Mouse (Mus musculus) Patski (cell line): Measurements from ENCODE around the gene Tmpo. TPM values are rescaled to one million over a fixed set of nuclear protein-coding genes. Genes with fewer than 3 reads are reported as not detected.

Experiments used
- ATAC-seq: fragments of 100-300 bp; one replicate; pipeline ENCODE4 v1.8.0; 2021
- CTCF ChIA-PET: fragments of 350-600 bp; sonication (Branson Sonifier 250); formaldehyde crosslinking; loops from one replicate; lab custom pipeline; 2022; ENCODE audit warnings: inconsistent platforms; lab: Charles Lee
- POLR2A ChIA-PET: fragments of 350-600 bp; sonication (Branson Sonifier 250); formaldehyde crosslinking; loops from one replicate; lab custom pipeline; 2022; ENCODE audit warnings: antibody characterized with exemption, inconsistent platforms; lab: Charles Lee
- DNase-seq: peaks from one replicate; pipeline ENCODE4 v3.0.0-alpha.2; 2011; ENCODE audit warnings: low read depth, low spot score
- H3K27me3 ChIP-seq: fragments of 371-371 bp; one replicate; pipeline ENCODE4 v1.5.1; 2021
- CTCF ChIP-seq: fragments of 100-300 bp; IDR thresholded peaks from one replicate; pipeline ENCODE4 v1.5.1; 2021
- in situ Hi-C: fragments of 300-500 bp; cut with MboI; formaldehyde crosslinking; loops from 3 replicates; pipeline ENCODE4 v1.11.1; 2018; ENCODE audit warnings: low pct_unique_long_range_greater_than_20kb, mixed read lengths
- polyA plus RNA-seq: library from polyadenylated mRNA; unstranded; gene quantifications from one replicate; pipeline ENCODE4 v1.2.3, GENCODE M21; 2021

Tmpo gene
- 160 TPM for polyA plus RNA-seq

DNA sequence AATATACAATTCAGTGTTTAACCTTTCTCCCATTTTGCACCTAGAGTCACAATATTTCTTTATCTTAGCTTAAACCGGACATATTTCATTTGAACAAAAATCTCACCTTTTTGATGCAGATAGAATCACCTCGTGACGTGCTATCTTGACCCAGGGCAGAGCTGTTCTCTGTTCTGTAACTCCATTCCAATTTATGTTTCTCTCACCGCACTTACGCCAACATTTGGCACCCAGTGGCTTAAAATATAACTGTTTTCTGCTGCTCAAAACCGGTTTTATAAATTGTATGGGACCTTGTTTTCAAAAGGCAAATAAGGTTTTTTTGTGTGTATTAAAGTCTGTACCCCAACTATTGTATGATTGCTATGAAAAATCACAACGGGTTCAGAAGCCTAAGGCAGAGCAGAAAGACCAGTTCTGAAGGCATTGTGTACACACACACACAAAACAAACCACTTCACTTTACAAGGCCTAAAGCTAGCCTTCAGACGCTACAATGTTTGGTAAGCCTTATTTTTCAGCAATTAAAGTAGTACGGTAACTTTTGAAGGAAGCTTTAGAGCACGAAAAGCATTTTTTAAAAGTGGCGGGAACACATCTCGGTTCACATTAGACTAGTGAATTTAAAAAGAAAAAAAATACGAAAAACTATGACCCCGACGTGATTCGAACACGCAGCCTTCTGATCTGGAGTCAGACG, at the start of gene Tmpo:
TSS of gene Tmpo (minus strand) at position 555 of the 700 bp plus-strand sequence.
- H3K27me3 ChIP-seq = no peaks in the 10 kb centered on the region
- ATAC-seq (no peak), DNase-seq (no peak)
- ChIA-PET POLR2A (interaction anchor here (2.1 kb wide), 1 partner anchor 9 kb away, joined by 12 read pairs; no protein-coding TSS in a partner anchor), CTCF (interaction anchor here (1.2 to 10.2 kb wide), 3 partner anchors 11 to 19 kb away, joined by 4 to 80 read pairs (median 7); no protein-coding TSS in a partner anchor)
- in situ Hi-C loops = loop anchor here (25.0 kb wide), 1 partner anchor 2006 kb away; no protein-coding TSS in a partner anchor
- TF ChIP-seq CTCF = no peak

GRCm38 (mm10) chr10:91230400-91230799, 49.3 kb upstream of the Tmpo start:
- no peak for TF ChIP-seq CTCF
- in situ Hi-C loops = no loop called here
- ATAC-seq = peak; percentile 79
- no peaks in the 10 kb centered on the region for H3K27me3 ChIP-seq
- POLR2A ChIA-PET = no interaction called here
- DNase-seq = no peak
- CTCF ChIA-PET = interaction anchor here (1.1 kb wide), 1 partner anchor 10 kb away, joined by 3 read pairs; no protein-coding TSS in a partner anchor

DNA sequence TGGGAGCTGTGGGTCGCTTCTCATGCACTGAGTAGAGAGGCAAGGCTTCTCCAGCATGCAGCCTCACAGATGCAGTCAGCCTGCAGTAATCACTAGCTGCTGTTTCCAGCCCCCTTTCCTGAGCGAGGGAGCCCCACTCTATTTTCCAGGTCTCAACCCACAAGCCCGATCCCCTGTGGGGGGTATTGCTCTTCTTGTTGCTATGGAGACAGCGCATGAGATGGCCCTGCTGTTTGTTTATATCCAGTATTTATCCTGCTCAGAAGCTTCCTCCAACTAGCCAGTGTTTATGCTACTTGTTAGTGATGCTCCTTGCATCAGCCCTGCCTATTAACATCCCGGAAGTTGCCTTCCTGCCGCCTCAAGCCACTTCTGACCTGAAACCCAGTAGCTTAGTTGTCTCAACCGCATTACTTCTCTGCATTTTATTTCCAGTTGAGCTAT, 48.4 kb upstream of the Tmpo start:
- ChIA-PET CTCF (interaction anchor here (0.8 to 2.2 kb wide), 4 partner anchors 9 to 47 kb away, joined by 3 to 6 read pairs (median 4); no protein-coding TSS in a partner anchor), POLR2A (no interaction called here)
- ATAC-seq (peak; percentile 76), DNase-seq (no peak)
- in situ Hi-C loops = no loop called here
- H3K27me3 ChIP-seq = no peaks in the 10 kb centered on the region
- TF ChIP-seq CTCF = no peak

GRCm38 (mm10) chr10:91228924-91229517, 47.9 kb upstream of the Tmpo start:
- POLR2A ChIA-PET = no interaction called here
- DNase-seq = no peak

DNA sequence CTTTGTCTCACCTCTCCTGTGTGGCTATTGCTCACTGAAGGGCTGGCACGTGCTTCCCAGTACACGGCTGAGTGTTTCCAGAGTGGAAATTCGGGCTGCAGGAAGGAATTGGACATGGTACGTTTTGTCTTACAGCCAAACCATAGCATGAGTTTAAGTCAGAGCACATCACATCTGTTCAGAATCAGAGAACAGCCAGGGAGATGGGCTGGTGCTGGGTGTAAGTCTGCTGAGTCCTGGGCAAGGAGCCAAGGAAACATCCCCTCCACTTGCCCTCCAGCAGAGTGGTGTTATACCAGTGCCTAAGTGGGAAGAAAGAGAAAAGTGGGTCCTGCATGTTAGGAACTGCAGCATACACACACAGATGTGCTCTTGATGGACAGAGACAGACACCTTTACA, 45.9 kb upstream of the Tmpo start:
- POLR2A ChIA-PET = no interaction called here
- TF ChIP-seq CTCF = no peak
- DNase-seq = no peak
- CTCF ChIA-PET = interaction anchor here (0.7 to 1.2 kb wide), 2 partner anchors 9 to 85 kb away, joined by 3 read pairs; no protein-coding TSS in a partner anchor
- in situ Hi-C loops = no loop called here
- no peaks in the 10 kb centered on the region for H3K27me3 ChIP-seq
- ATAC-seq = no peak

More at GRCm38 (mm10) chr10:91228924-91229517, 47.9 kb upstream of the Tmpo start:
- no peak for TF ChIP-seq CTCF
- in situ Hi-C loops = no loop called here
- CTCF ChIA-PET = interaction anchor here (0.8 to 2.2 kb wide), 4 partner anchors 9 to 46 kb away, joined by 3 to 6 read pairs (median 4); no protein-coding TSS in a partner anchor
- ATAC-seq = peak; percentile 8
- no peaks in the 10 kb centered on the region for H3K27me3 ChIP-seq

GRCm38 (mm10) chr10:91222398-91223236, 41.5 kb upstream of the Tmpo start:
- DNase-seq (no peak), ATAC-seq (no peak)
- ChIA-PET POLR2A (no interaction called here), CTCF (no interaction called here)
- H3K27me3 ChIP-seq = no peaks in the 10 kb centered on the region
- in situ Hi-C loops = no loop called here
- no peak for TF ChIP-seq CTCF

DNA sequence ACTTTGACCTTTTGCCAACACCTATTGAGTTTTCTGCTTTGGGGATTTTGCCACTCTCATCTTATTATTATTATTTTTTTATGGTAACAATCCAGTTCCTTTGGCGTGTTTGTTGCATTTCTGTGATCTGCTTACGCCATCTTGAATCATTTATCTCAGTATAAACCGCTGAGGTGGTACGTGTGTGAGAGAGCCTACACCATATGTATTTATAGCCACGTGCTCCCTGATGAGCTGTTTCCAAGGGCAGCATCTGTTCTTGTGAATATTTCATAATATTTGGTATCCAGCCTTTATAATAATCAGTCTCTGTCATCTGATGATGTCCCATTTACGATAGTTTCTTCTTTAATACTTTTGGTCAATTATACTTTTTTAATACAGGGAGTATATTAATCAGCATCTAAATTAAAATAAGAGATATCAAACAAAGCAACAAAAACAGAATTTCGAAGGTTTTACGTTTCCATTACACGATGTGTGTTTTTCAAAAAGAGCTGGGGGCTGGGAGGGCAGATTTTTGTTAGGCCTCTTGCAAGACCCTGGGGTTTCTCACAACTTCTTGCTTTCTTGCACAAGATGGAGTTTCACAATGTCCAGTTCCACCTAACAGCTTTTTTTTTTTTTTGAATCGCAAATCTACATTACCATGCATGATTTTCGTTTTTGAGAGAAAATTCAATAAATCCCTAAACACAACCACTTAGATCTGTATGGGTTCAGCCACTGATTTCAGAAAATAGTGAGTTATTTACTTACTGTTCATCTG, 28.0 kb upstream of the Tmpo start:
- ATAC-seq (no peak), DNase-seq (no peak)
- POLR2A ChIA-PET = interaction anchor here (0.7 kb wide), 1 partner anchor 828 kb away, joined by 3 read pairs; no protein-coding TSS in a partner anchor
- CTCF ChIA-PET = no interaction called here
- no peaks in the 10 kb centered on the region for H3K27me3 ChIP-seq
- in situ Hi-C loops = no loop called here
- TF ChIP-seq CTCF = no peak

DNA sequence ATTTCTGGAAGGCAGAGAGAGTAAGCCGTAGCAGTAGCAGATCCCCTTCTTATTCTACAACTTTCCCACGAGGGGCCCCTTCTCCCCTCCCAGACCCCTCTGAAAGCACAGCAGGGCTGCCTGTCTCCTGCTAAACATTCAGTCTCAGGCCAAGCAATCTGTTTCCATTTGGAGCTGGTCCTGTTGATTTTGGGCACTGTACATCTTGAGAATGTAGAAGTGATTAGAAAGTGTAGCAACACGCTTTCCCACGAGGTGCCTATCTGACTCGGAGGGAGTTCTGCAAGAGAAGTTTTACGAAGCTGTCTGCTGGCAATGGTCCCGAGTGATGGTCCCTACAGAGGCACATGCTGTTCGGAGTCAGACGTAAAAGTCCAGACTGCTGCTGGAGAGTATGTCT, 27.3 kb upstream of the Tmpo start:
- in situ Hi-C loops = no loop called here
- ATAC-seq (no peak), DNase-seq (no peak)
- CTCF ChIA-PET = no interaction called here
- POLR2A ChIA-PET = interaction anchor here (0.7 kb wide), 1 partner anchor 829 kb away, joined by 3 read pairs; no protein-coding TSS in a partner anchor
- no peaks in the 10 kb centered on the region for H3K27me3 ChIP-seq
- no peak for TF ChIP-seq CTCF

- in situ Hi-C loops = no loop called here
Observed at GRCm38 (mm10) chr10:91207275-91207674, 26.2 kb upstream of the Tmpo start.

More at GRCm38 (mm10) chr10:91207275-91207674, 26.2 kb upstream of the Tmpo start:
- ATAC-seq (no peak), DNase-seq (no peak)
- CTCF ChIA-PET = no interaction called here
- POLR2A ChIA-PET = no interaction called here
- no peaks in the 10 kb centered on the region for H3K27me3 ChIP-seq
- peak; percentile 54 for TF ChIP-seq CTCF
